Mouse (Mus musculus) lung, adult 2 months (tissue): ENCODE data around the gene Slfn8.

Source experiments
- CTCF ChIP-seq: fragments of 200-500 bp; IDR thresholded peaks from 2 replicates; pipeline ENCODE4 v1.5.1; 2011; ENCODE audit warnings: mild to moderate bottlenecking, low read length, control low read depth; ENCODE audit not compliant: insufficient read depth
- POLR2A ChIP-seq: fragments of 200-500 bp; IDR thresholded peaks from 2 replicates; pipeline ENCODE4 v1.6.1; 2011; ENCODE audit warnings: low read depth, mild to moderate bottlenecking, control low read depth, low read length, borderline replicate concordance; ENCODE audit errors: extremely low read depth

DNA sequence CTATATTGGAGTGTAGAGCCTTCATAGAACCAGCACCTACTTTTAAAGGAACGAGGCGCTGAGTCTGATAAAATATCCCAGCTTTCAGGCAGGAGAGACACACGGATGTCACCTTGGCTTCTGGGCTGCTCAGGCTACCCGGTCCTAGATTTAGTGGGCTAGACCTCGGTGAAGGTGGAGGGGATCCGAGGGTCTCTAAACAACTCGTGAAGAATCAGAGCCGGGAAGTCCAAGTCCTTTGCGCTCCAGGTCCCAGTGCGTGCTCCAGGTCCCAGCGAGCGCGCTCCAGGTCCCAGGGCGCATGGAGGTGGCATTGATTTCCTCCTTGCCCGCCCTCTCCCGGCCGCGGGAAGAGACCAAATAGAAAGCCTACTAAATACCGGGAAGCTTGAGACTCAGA is 19.2 kb upstream of the Slfn8 start:
- TF ChIP-seq CTCF (no peak), POLR2A (no peak)
